11 mouse cellular contexts compared by ENCODE assay signal in the genomic region with DNA sequence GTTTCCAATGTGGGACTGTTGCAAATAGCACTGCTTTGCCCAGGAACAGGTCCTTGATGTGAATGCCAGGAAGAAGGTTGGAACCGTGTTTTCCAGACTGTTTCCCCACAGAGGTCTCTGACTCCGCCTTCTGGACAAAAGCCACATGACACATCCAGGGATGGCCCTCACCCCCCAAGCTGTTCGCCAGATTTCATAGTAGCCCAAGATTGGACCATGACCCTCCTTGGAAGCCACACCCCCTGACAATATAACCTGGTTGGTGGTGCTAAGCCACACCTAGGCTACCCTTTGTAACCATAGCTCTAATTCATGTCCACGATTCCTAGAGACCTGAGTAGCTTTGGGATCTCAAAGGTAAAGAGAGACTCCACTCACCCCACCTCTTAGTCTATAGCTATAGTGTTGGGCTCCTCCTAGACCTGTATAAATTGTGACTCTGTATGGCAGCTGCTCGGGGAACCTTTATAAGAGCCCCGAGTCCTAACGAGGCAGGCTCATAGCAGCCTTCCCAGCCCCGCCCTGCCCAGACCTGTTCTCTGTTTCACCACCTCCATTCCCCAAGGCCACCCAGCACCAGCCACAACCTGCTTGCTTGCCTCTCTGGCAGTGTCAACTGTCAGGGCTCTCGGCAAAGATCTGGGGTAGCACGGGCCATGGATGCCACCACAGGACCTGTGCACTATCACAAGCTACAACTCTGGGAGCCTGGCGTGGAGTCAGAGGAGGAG. TPM values are rescaled to one million over a fixed set of nuclear protein-coding genes. Genes with fewer than 3 reads are reported as not detected.
A peak's percentile ranks its signal among the peaks of the same experiment; 100 is the strongest.
DNase-seq lines count a peak whose midpoint lies in the region; ATAC-seq and TF ChIP-seq lines count a peak whose summit lies in the region.
"Had no signal": no experiment of that assay in that cellular context is flagged by ENCODE, and none has a peak within 500 bp of the region (broad histone marks: within the 10 kb centered on the region; RNA-seq: fewer than 3 reads in every experiment).

TSS of gene Ggt6 (plus strand) at position 564 of the 731 bp plus-strand sequence.

- no peaks in the 10 kb centered on the region for H3K27me3 ChIP-seq in intestine, embryonic 16.5 days (replicated peaks; ENCODE audit: control insufficient read depth, insufficient read depth, low read length)
- no peaks in the 10 kb centered on the region for H3K27me3 ChIP-seq in liver, postnatal 0 days (ENCODE audit: insufficient read depth, low read length)
- H3K27me3 ChIP-seq: hindbrain, embryonic 12.5 days; neural tube, embryonic 12.5 days had no signal

- H3K36me3 ChIP-seq in intestine, embryonic 16.5 days (ENCODE audit: control insufficient read depth, insufficient read depth, low read length): no peaks in the 10 kb centered on the region
- H3K36me3 ChIP-seq in liver, postnatal 0 days (replicated peaks; ENCODE audit: insufficient read depth, low read length): no peaks in the 10 kb centered on the region
- H3K36me3 ChIP-seq: G1E; hindbrain, embryonic 12.5 days; neural tube, embryonic 12.5 days had no signal

- H3K4me3 ChIP-seq in layer of hippocampus, adult 2 months: no peak within 1 kb of the TSS
- H3K4me3 ChIP-seq in intestine, embryonic 16.5 days (ENCODE audit: low read length): peak within 1 kb of the TSS; percentile 41
- no peak within 1 kb of the TSS for H3K4me3 ChIP-seq in liver, postnatal 0 days (ENCODE audit: low read depth, low read length)
- H3K4me3 ChIP-seq: hindbrain, embryonic 12.5 days; neural tube, embryonic 12.5 days had no signal

- H3K4me1 ChIP-seq in intestine, embryonic 16.5 days (ENCODE audit: control insufficient read depth, insufficient read depth, low read length): peaks cover 20% of the 10 kb centered on the region
- H3K4me1 ChIP-seq in liver, postnatal 0 days (ENCODE audit: insufficient read depth): no peaks in the 10 kb centered on the region
- H3K4me1 ChIP-seq: neural tube, embryonic 12.5 days had no signal

- peak; percentile 94 for ATAC-seq in intestine, embryonic 16.5 days
- peak; percentile 91 for ATAC-seq in liver, postnatal 0 days

- peak within 1 kb of the TSS; percentile 57 for H3K9ac ChIP-seq in intestine, embryonic 16.5 days (ENCODE audit: low read depth, low read length)
- no peak within 1 kb of the TSS for H3K9ac ChIP-seq in liver, postnatal 0 days (replicated peaks)
- H3K9ac ChIP-seq: hindbrain, embryonic 12.5 days; neural tube, embryonic 12.5 days had no signal

- no peak for DNase-seq in layer of hippocampus, adult 2 months (ENCODE audit: low spot score in 2 of 2)
- DNase-seq in layer of hippocampus, adult 11-12 months (ENCODE audit: low spot score): no peak
- peak; percentile 87 for DNase-seq in ZHBTc4 (ENCODE audit: low read depth, low spot score)
- peak; percentile 53 for DNase-seq in liver, postnatal 0 days
- DNase-seq in B cell, adult 2 months: no peak
- DNase-seq in thymus, postnatal 25 days: no peak
- no peak for DNase-seq in layer of hippocampus, postnatal 14 days (ENCODE audit: low spot score in 2 of 2)

- TF ChIP-seq EP300 in liver, postnatal 0 days (IDR thresholded peaks at IDR 0.05; ENCODE audit: low read depth): peak; percentile 61; the same call in 1 of the 2 replicates

- no peaks in the 10 kb centered on the region for H3K9me3 ChIP-seq in intestine, embryonic 16.5 days (ENCODE audit: control insufficient read depth, low read length)
- H3K9me3 ChIP-seq in liver, postnatal 0 days (ENCODE audit: low read length): no peaks in the 10 kb centered on the region
- H3K9me3 ChIP-seq: G1E; hindbrain, embryonic 12.5 days; neural tube, embryonic 12.5 days had no signal

- H3K4me2 ChIP-seq in intestine, embryonic 16.5 days (ENCODE audit: low read depth, low read length): peak within 1 kb of the TSS; percentile 44
- H3K4me2 ChIP-seq in liver, postnatal 0 days (ENCODE audit: low read depth, low read length): no peak within 1 kb of the TSS; the same call in 1 of the 2 replicates
- H3K4me2 ChIP-seq: hindbrain, embryonic 12.5 days; neural tube, embryonic 12.5 days had no signal

- peak within 1 kb of the TSS; percentile 64; the same call in 1 of the 2 replicates for H3K27ac ChIP-seq in layer of hippocampus, adult 2 months
- peak within 1 kb of the TSS; percentile 93 for H3K27ac ChIP-seq in intestine, embryonic 16.5 days (ENCODE audit: low read length)
- peak within 1 kb of the TSS; percentile 51; the same call in 1 of the 2 replicates for H3K27ac ChIP-seq in liver, postnatal 0 days (ENCODE audit: low read depth)
- H3K27ac ChIP-seq: hindbrain, embryonic 12.5 days; neural tube, embryonic 12.5 days had no signal

- TF ChIP-seq CTCF in layer of hippocampus, adult 2 months (conservative IDR thresholded peaks at IDR 0.05): no peak
- 0 out of 2 replicates have a peak, but pooled peaks have one; percentile 3 for TF ChIP-seq CTCF in liver, postnatal 0 days (IDR thresholded peaks at IDR 0.05; ENCODE audit: low read depth)

- WGBS in intestine, embryonic 16.5 days: 48% methylated on average over 11 of the region's 11 CpGs
- 53% methylated on average over 11 of the region's 11 CpGs for WGBS in liver, postnatal 0 days (ENCODE audit: insufficient replicate concordance)

RNA-seq across cellular contexts. Expression of gene Ggt6, which starts in this region (rescaled TPM):
- total RNA-seq in layer of hippocampus, adult 2 months (2021): not detected
- polyA plus RNA-seq in intestine, embryonic 16.5 days (2015; fragmentation: Nextera tagmentation; extraction: Ambion mirVana): 19.2 and 21.2 TPM in 2 replicates
- polyA plus RNA-seq in liver, postnatal 0 days (2015; fragmentation: Nextera tagmentation; extraction: Ambion mirVana): 0.79 and 1.2 TPM in 2 replicates
- not detected for total RNA-seq in layer of hippocampus, postnatal 14 days (2021)
- polyA plus RNA-seq: G1E; neural tube, embryonic 12.5 days had no signal

Comparison
In these comparisons a context has a peak if more than half of its experiments do, and no peak if none do; other contexts are left out.
1. DNase-seq: peak in ZHBTc4 (single experiment) and liver, postnatal 0 days (single experiment); none in layer of hippocampus, adult 2 months (0 of 2), layer of hippocampus, adult 11-12 months (single experiment), B cell, adult 2 months (0 of 2), thymus, postnatal 25 days (single experiment) and layer of hippocampus, postnatal 14 days (0 of 2).
2. Peak in every context shown above with its lines, with median percentiles within 50 percentile points of each other: H3K27ac ChIP-seq.